Mouse (Mus musculus): Measurements from ENCODE around the gene Cav1.

Cav1 gene

GRCm38 (mm10) chr6:17317167-17317524 is 11.0 kb downstream of the Cav1 start:
- DNase-seq (ENCODE audit: low spot score): no peak

DNA sequence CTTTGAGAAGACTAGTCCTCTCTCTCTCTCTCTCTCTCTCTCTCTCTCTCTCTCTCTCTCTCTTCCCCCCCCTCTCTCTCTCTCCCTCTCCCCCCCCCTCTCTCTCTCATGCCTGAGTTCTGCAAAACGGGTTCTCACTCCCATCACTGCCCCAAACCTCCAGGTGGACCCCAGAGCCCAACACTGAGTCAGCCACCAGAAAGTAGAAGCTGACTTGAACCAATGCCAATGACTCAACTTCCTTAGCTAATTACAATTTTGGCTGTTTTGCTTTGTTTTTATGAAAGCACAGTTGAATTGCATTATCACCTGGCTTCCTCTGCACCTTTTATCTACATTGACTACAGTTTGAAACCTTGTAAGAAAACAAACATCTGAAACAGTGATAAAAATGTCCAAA is 11.8 kb downstream of the Cav1 start:
- DNase-seq (ENCODE audit: low spot score): no peak

DNA sequence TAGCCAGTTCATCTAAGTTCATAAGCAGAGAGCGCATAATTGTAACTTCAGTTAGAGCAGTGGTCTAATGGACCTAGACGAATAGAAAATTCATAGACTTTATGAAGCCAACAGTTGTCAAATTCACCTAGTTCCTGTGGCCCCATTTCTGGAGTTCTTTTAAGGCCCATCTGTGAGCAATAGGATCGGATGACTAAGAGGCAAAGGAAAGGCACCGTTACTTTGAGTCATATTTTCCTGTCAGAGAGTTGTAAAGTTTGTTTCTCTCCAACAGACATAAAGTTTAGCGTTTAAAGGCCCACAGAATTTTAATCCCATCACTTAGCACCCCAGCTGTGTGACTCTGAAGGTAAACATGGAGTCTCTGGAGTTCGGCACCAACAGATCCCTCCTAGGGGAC is 15.8 kb downstream of the Cav1 start:
- no peak for DNase-seq (ENCODE audit: low spot score)

- no peak for DNase-seq (ENCODE audit: low spot score)
Observed at GRCm38 (mm10) chr6:17327216-17327615, 21.1 kb downstream of the Cav1 start.

DNA sequence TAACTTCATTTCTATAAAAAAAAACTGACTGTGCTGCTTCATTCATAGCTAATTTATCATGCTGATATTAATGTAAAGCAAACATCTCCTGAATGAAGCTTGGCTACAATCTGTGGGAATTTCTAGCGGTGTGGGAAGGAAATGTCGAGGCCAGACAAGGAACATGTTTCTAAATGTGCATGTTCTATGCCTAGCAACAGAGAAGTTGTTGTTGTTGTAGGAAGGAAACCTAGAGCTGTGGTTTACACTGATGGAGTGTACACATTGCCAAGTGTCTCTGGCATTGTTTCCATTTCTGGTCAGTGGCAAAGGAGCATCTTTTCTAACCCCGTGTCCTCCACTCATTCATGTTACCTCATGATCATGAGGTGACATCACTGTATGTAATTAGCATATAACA is 23.7 kb downstream of the Cav1 start:
- DNase-seq (ENCODE audit: low spot score): no peak

DNA sequence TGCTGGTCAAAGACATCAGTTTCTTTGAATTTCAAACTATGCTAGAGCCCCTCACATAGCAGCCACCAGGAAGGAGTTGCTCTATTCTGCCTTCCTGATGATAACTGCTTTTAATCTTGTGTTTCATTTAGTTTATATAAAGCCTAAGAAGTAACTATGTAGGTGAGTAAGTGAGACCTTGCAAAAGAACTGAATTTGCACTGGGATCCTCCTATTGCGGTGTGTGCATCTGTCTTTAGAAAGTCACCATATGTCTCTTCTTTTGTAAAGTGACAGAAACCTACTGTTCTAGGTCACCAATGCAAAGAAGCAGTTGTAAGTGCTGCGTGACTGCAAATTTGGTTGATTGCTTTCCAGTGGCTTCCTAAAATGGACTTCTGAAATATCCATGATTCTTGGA is 31.6 kb downstream of the Cav1 start:
- DNase-seq (ENCODE audit: low spot score): no peak

GRCm38 (mm10) chr6:17340406-17340805 is 34.3 kb downstream of the Cav1 start:
- DNase-seq (ENCODE audit: low spot score): no peak

- no peak for DNase-seq (ENCODE audit: low spot score)
Observed at GRCm38 (mm10) chr6:17348011-17348410, 41.9 kb downstream of the Cav1 start.

DNA sequence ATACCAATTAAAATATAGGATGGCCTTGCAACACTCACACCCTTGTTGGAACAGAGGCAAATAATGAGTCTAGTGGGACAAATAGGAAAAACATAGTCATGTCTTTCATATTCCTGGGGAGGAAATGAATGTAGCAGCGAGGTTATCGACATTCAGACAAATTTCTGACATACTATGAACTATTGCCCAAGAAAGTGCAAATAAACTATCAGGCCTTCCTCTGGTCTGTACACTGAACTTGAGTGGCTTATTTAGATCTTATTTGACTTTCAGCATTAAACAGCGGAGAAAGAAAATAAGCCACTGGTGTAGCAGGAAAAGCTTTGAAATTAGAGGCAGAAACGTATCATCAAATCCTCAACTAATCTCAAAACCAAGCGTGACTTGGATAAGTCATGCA is 44.7 kb downstream of the Cav1 start:
- no peak for DNase-seq (ENCODE audit: low spot score)

DNA sequence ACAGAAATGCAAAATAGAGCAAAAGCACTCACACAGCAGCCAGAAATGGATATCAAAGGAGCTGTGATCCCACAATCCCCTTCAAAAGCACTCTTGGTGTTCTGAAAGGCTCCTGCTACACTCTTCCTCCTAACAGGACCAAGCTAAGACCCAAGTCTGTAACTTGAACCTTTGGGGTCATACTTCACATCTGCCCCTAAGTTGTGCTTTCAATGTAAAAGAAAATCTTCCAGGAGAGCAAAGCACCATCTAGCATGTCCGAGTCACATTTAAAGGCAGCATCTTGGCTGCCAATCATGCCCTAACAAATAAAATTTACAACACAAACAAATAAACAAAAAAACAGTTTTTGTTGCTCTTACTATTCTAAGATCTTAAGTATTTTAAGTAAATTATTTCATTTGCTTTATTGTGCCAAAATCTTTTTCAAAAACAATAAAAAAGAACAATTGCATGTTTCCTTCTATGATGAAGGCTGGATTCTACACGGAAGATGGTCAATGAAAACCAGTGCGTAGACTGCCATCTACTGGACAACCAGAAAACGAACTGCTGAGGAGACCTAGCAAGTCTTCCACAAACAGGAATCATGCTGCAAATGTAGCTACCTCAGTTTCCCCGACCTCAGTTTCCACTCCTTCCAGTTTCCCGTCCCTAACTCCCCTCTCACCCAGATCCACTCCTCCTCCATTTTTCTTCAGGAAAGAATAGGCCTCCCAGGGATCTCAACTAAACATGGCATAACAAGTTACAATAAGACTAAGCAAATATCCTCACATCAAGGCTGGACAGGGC is 53.0 kb downstream of the Cav1 start:
- DNase-seq (ENCODE audit: low spot score): no peak

- no peak for DNase-seq (ENCODE audit: low spot score)
Observed at GRCm38 (mm10) chr6:17362771-17363170, 56.6 kb downstream of the Cav1 start.

- DNase-seq (ENCODE audit: low spot score): no peak
Observed at GRCm38 (mm10) chr6:17363446-17364179, 57.5 kb downstream of the Cav1 start.

DNA sequence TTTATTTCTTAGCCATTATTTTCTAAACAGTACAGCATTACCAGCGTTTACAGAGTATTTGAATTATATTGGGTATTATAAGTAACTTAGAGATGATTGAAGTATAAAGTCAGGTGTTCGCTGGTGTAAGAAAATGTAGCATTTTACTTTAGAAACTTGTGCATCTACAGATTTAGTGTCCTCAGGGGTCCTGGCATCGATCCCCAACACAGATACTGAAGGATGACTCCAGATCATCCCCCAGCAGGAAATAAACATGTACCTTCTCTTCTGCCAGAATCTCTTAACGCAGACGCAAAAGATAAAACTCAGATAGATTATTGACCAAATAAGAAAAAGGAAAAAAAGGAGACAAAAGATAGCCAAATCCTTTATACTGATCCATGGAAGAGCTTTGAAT is 68.2 kb downstream of the Cav1 start:
- DNase-seq (ENCODE audit: low spot score): no peak

DNA sequence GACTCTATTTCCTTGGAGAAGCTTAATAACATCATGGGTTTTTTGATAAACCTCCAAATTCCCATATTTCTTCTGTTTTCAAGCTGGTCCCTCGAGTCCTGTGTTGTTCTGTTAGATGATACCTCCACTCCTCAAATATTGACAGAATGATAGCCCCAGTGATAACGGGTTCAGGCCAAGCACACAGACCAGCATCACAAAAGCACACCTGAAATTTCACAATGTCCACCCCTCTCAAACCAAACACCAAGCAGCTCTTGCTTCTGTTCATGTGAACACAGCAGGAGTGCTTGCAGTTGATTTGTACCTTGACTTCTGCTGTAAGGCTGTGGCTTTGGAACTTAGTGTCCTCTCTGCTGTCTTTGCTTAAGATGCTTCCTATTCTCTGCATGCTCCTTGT is 71.2 kb downstream of the Cav1 start:
- DNase-seq (ENCODE audit: low spot score): no peak

- DNase-seq (ENCODE audit: low spot score): no peak
Observed at GRCm38 (mm10) chr6:17380102-17380501, 74.0 kb downstream of the Cav1 start.

DNA sequence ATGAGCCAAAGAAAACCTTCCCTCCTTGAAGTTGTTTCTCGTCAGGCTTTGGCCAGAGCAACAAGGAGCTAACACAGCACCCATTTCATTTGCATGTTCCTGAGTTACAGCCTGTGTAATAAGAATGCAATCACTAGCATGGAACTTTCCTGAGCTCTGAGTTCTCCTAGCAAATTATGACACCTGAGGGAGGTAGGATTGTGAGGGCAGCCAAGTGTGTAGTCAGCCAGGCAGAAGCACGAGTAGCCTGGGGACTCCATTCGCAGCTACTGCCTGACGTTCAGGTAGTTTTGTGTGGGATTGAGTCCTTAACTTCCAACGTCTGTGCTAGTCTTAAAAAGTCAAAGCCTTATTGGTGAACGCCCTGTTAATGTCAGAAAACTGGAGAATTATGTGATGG is 75.6 kb downstream of the Cav1 start:
- DNase-seq (ENCODE audit: low spot score): no peak

DNA sequence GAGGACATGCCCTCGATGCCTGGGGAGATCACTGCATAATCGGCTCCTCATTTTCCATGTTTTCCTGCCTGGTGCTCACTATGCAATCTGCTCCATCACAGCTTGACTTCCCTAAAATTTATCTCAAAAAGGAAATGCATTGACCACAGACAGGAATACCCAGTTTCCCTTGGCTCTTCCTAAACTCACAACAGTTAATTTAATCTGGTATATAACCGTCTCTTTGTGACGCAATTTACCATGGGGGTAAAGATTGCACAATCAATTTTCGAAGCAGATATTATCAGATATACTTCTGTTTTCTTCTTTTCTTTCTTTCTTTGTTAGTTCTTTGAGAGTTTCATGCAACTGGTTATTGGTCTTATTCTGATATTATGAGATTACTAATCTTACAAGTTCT is 79.4 kb downstream of the Cav1 start:
- no peak for DNase-seq (ENCODE audit: low spot score)

DNA sequence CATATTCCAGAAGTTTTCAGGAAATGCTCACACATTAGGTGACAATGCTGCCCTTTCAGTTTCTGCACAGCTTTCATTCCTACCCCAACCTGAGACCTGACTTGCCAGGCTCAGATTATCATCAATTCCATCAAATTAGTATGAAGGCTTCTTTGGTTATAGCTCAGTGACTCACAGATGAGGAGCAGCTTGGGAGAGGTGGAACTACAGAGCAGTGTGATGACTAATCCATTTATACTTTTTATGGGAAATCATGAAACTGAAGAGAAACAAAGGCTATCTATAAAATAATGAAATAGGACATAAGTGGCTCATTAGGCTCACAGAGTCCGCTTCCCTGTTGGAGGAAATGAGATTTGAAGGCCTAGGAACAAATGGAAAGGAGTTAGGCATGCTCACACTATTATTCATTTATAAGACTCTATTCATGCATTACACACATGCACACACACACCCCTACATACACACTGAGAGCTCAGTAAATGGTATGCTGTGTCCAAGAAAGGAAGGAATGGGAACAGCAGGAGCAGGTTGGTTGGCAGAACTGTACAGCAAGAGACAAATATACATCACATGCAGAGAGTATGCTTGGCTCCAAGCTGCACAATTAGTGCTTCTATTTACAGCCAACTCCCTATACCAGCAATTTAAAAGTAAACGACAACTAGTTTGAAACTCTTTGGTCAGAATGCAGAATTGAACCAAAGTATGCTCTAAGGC is 82.0 kb downstream of the Cav1 start:
- no peak for DNase-seq (ENCODE audit: low spot score)

Data from ovary, postnatal 10 days (tissue).